Mouse (Mus musculus): ENCODE results near the gene Tubb5.
A peak's percentile ranks its signal among the peaks of the same experiment; 100 is the strongest.

The Tubb5 gene

GRCm38 (mm10) chr17:35838122-35838544 lies at the start of gene Tubb5:
Gene Tubb5, minus strand, starts transcription at chr17:35838306.
- peak; percentile 85 for DNase-seq (ENCODE audit: low read depth in 1 of 2, low spot score in 2 of 2)

- DNase-seq (ENCODE audit: low read depth in 1 of 2, low spot score in 2 of 2) = no peak
Observed at GRCm38 (mm10) chr17:35887725-35888124, 49.6 kb upstream of the Tubb5 start.

GRCm38 (mm10) chr17:35883777-35884176 lies 45.7 kb upstream of the Tubb5 start:
- DNase-seq (ENCODE audit: low read depth in 1 of 2, low spot score in 2 of 2) = no peak

- no peak for DNase-seq (ENCODE audit: low read depth in 1 of 2, low spot score in 2 of 2)
Observed at GRCm38 (mm10) chr17:35882924-35883323, 44.8 kb upstream of the Tubb5 start.

- DNase-seq (ENCODE audit: low read depth in 1 of 2, low spot score in 2 of 2) = peak; percentile 74 to 87
Observed at GRCm38 (mm10) chr17:35879245-35880057, 41.3 kb upstream of the Tubb5 start, which contains the start of gene Dhx16. Gene Dhx16, plus strand, starts transcription at chr17:35879819.

GRCm38 (mm10) chr17:35874721-35875120 lies 36.6 kb upstream of the Tubb5 start:
- DNase-seq (ENCODE audit: low read depth in 1 of 2, low spot score in 2 of 2) = no peak

GRCm38 (mm10) chr17:35873774-35874519 lies 35.8 kb upstream of the Tubb5 start:
- DNase-seq (ENCODE audit: low read depth in 1 of 2, low spot score in 2 of 2) = peak; percentile 61 to 76

- peak in 1 of 2 experiments; percentile 51 for DNase-seq (ENCODE audit: low read depth in 1 of 2, low spot score in 2 of 2)
Observed at GRCm38 (mm10) chr17:35870884-35871696, 33.0 kb upstream of the Tubb5 start.

GRCm38 (mm10) chr17:35870151-35870883 lies 32.2 kb upstream of the Tubb5 start:
- peak; percentile 68 to 73 for DNase-seq (ENCODE audit: low read depth in 1 of 2, low spot score in 2 of 2)

- no peak for DNase-seq (ENCODE audit: low read depth in 1 of 2, low spot score in 2 of 2)
Observed at GRCm38 (mm10) chr17:35869346-35870067, 31.4 kb upstream of the Tubb5 start.

- no peak for DNase-seq (ENCODE audit: low read depth in 1 of 2, low spot score in 2 of 2)
Observed at GRCm38 (mm10) chr17:35868961-35869345, 30.8 kb upstream of the Tubb5 start.

GRCm38 (mm10) chr17:35868165-35868820 lies 30.2 kb upstream of the Tubb5 start:
- no peak for DNase-seq (ENCODE audit: low read depth in 1 of 2, low spot score in 2 of 2)

GRCm38 (mm10) chr17:35866911-35867890 lies 29.1 kb upstream of the Tubb5 start:
- peak in 1 of 2 experiments; percentile 29 for DNase-seq (ENCODE audit: low read depth in 1 of 2, low spot score in 2 of 2)

- no peak for DNase-seq (ENCODE audit: low read depth in 1 of 2, low spot score in 2 of 2)
Observed at GRCm38 (mm10) chr17:35866281-35866831, 28.2 kb upstream of the Tubb5 start.

GRCm38 (mm10) chr17:35865481-35866280 lies 27.6 kb upstream of the Tubb5 start, which contains the start of gene Ppp1r18:
Gene Ppp1r18, plus strand, starts transcription at chr17:35865593.
- DNase-seq (ENCODE audit: low read depth in 1 of 2, low spot score in 2 of 2) = no peak

- no peak for DNase-seq (ENCODE audit: low read depth in 1 of 2, low spot score in 2 of 2)
Observed at GRCm38 (mm10) chr17:35864832-35865353, 26.8 kb upstream of the Tubb5 start.

Measured in monocyte, adult 2 months (primary cell).